Mouse (Mus musculus) heart, postnatal 25 days (tissue): ENCODE results near the gene Thumpd1. TPM values are rescaled to one million over a fixed set of nuclear protein-coding genes. Genes with fewer than 3 reads are reported as not detected.
"Not testable (repeated sequence)": the region's sequence is repeated elsewhere in the genome, so short reads cannot be mapped to it uniquely, and the experiment has no call there.

Experiments used
- DNase-seq: peaks from one replicate; pipeline ENCODE4 v3.0.0; 2022; ENCODE audit warnings: low spot score
- intact Hi-C: fragments of 180-260 bp; cut with DNase I; formaldehyde crosslinking; loops from one replicate; pipeline ENCODE4 v1.15.1; 2025
- total RNA-seq, 2 experiments: library from RNA; stranded (reverse); gene quantifications; 2 replicates each; pipeline ENCODE4 v1.2.3; 2021

Thumpd1 gene
- total RNA-seq = 10 to 100 TPM; 14.7 to 15.6 TPM

- peak; percentile 78 for DNase-seq
- intact Hi-C loops = loop anchor here (5.0 kb wide), 1 partner anchor 177 kb away; the partner anchor contains the start of genes Dcun1d3 and Lyrm1
Measured at GRCm38 (mm10) chr7:119720253-119720946, at the start of gene Thumpd1. Gene Thumpd1, minus strand, starts transcription at chr7:119720798.

- intact Hi-C loops = no loop called here
Measured at GRCm38 (mm10) chr7:119769895-119770294, 49.3 kb upstream of the Thumpd1 start.

GRCm38 (mm10) chr7:119766996-119767395 is 46.4 kb upstream of the Thumpd1 start:
- DNase-seq = no peak
- intact Hi-C loops = no loop called here

More at GRCm38 (mm10) chr7:119769895-119770294, 49.3 kb upstream of the Thumpd1 start:
- DNase-seq = no peak

DNA sequence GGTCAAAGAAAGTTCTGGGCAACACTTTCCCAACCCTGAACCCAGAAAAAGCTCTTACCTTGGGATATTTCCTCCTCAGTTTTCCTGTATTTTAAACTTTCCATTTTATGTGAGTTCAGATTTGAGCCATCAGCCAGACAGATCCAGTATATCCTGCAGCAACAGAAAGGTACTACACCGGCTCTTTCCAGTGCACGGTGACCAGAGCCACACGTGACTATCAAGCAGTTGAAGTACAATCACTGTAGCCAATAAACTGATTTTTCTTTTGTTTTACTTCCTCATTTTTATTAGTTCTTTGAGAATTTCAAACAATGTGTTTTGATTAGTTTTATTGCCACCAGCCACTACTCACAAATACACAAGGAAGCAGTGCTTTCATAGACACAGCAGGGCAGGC is 43.8 kb upstream of the Thumpd1 start:
- no peak for DNase-seq
- intact Hi-C loops = no loop called here

DNA sequence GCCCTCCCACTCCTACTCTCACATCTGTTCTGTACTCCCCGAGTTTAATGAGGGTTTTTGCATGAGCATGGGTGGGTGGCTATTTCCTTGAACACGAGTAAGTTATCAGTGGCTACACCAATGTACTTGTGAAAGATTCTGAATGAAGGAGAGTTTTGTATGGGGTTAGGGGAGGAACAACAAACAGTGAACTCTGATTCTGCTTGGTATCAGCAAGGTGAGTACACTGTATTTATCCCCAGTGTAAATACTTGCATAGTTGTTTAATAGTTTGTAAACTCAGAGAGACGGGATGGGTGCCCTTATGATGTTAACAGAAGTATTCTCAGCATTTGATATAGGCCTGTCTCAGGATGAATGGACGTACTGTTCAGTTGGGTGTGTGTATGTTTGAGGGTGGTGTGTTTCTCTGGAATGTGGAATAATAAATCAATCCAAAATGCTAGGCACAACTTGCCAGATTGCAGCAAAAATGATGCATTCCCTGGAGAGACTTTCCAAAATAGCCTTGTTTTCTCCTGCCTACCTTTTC is 41.6 kb upstream of the Thumpd1 start:
- intact Hi-C loops = no loop called here
- no peak for DNase-seq

- intact Hi-C loops = no loop called here
- DNase-seq = no peak
Measured at GRCm38 (mm10) chr7:119760527-119760951, 39.9 kb upstream of the Thumpd1 start, which contains the start of gene Acsm3. Gene Acsm3, plus strand, starts transcription at chr7:119760923.

DNA sequence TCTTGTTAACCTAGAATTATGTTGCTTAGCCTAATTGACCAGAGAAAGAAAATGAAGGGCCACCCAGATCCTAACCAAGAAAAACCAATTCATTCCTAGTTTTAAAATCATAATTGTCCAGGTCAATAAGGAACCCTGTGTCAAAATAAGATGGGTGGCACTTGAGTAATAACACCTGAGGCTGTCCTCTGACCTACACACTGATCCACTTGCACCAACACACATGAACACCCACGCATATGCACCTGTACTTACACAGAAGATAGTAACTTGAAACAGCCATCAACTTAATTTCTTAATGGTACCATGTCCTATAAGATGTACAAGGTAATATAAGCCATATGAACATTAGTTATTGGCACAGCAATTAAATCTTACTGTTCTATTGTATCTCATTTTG is 33.1 kb upstream of the Thumpd1 start:
- intact Hi-C loops = no loop called here

DNA sequence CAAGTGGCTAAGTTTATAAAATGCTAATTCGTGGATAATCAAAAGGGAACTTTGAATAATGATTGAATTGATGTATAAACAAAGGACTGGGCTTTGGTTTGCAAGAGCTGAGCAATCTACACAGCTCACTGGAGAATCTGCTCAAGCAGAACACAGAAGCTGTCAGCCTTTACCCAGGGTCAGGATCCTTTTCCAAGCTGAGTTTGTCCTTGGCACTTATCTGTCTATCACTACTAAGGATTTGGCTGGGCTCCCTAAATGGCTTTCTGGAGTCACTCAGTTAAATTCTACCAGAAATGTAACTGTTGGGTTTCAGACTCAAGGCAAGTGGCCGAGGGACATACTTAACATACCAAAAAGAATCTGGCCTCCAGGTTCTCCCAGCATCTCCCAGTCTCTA is 29.3 kb upstream of the Thumpd1 start:
- no peak for DNase-seq
- intact Hi-C loops = no loop called here

More for the DNA sequence above, 33.1 kb upstream of the Thumpd1 start:
- no peak for DNase-seq

GRCm38 (mm10) chr7:119748761-119749160 is 28.2 kb upstream of the Thumpd1 start:
- no peak for DNase-seq
- intact Hi-C loops = no loop called here

- no peak for DNase-seq
- intact Hi-C loops = no loop called here
Measured at GRCm38 (mm10) chr7:119745869-119746268, 25.3 kb upstream of the Thumpd1 start.

DNA sequence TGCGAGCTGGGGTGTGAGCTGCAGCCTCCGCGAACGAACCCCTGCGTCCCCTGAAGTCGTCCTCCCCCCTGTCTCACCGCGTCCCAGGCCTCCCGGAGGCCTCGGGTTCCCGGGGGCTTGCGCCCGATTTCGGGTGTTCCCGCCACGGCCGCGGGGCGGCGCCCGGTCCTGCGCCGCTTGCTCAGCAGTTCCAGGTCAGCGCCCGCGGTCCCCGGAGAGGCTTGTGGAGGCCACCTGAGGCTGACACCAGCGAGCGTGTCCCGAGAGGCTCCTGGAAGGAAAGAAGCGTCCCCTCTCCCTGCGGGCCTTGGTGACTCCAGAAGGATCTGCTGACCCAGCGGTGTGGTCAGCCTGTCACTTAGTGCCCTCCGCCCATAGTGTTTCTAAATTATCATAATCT is 23.7 kb upstream of the Thumpd1 start:
- DNase-seq = no peak
- intact Hi-C loops = no loop called here

GRCm38 (mm10) chr7:119739798-119740468 is 19.3 kb upstream of the Thumpd1 start:
- intact Hi-C loops, DNase-seq: not testable (repeated sequence)

- intact Hi-C loops = no loop called here
- DNase-seq = no peak
Measured at GRCm38 (mm10) chr7:119738877-119739276, 18.3 kb upstream of the Thumpd1 start.

GRCm38 (mm10) chr7:119731262-119731661 is 10.7 kb upstream of the Thumpd1 start:
- intact Hi-C loops = not testable (repeated sequence)

GRCm38 (mm10) chr7:119727621-119728020 is 7.0 kb upstream of the Thumpd1 start:
- no peak for DNase-seq
- intact Hi-C loops = no loop called here

More at GRCm38 (mm10) chr7:119731262-119731661, 10.7 kb upstream of the Thumpd1 start:
- not testable (repeated sequence) for DNase-seq

GRCm38 (mm10) chr7:119720947-119721310 is 331 bp upstream of the Thumpd1 start:
- intact Hi-C loops = loop anchor here (5.0 kb wide), 1 partner anchor 176 kb away; the partner anchor contains the start of genes Dcun1d3 and Lyrm1
- DNase-seq = no peak

- intact Hi-C loops = loop anchor here (10.0 kb wide), 1 partner anchor 381 kb away; the partner anchor contains the start of gene Dnah3
- DNase-seq = no peak
Measured at GRCm38 (mm10) chr7:119714111-119714510, 6.5 kb downstream of the Thumpd1 start.

GRCm38 (mm10) chr7:119694926-119695325 is 25.7 kb downstream of the Thumpd1 start:
- no peak for DNase-seq
- intact Hi-C loops = no loop called here

- intact Hi-C loops = no loop called here
- DNase-seq = no peak
Measured at GRCm38 (mm10) chr7:119692302-119692701, 28.3 kb downstream of the Thumpd1 start.

DNA sequence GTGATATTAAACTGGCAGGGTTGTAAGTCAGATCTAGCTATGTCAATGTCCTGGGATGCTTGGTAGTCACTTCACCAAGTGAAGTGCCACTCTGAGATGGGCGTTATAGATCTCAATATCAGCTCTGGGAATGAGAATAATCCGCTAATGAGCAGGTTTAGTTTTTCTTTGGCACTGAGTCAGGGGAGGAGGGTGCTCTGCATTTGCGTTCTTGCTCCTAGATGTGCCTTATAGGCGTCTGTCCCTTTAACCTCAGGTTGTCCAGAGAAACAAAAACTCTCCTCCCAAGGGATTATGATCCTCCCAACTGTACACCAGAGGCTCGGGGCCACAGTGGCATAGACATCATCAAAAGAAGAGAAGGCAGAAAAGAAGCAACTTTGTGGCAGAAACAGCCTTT is 30.9 kb downstream of the Thumpd1 start, which contains the start of gene Acsm4:
Acsm4 (plus strand) TSS at position 301 of the 400 bp plus-strand sequence.
- intact Hi-C loops = no loop called here
- no peak for DNase-seq

GRCm38 (mm10) chr7:119682699-119683098 is 37.9 kb downstream of the Thumpd1 start:
- no peak for DNase-seq
- intact Hi-C loops = no loop called here
